21 mouse cellular contexts compared by ENCODE assay signal in genomic region chr4:80821945-80822344, GRCm38 (mm10). TPM values are rescaled to one million over a fixed set of nuclear protein-coding genes. Genes with fewer than 3 reads are reported as not detected.
"Had no signal": no experiment of that assay in that cellular context is flagged by ENCODE, and none has a peak within 500 bp of the region (broad histone marks: within the 10 kb centered on the region; RNA-seq: fewer than 3 reads in every experiment).

No protein-coding gene starts in this region.

- DNase-seq: retina, postnatal 1 day; right cerebral cortex, adult 18-20 months; right cerebral cortex, postnatal 14 days; right cerebral cortex, postnatal 25 days; right cerebral cortex, postnatal 4 days; spleen, adult 18-20 months; thymus, adult 18-20 months; thymus, adult 2 months; thymus, postnatal 14 days; thymus, postnatal 25 days; thymus, postnatal 36 days; thymus, postnatal 4 days had no signal

- H3K27me3 ChIP-seq: neural tube, embryonic 13.5 days; neural tube, embryonic 15.5 days; stomach, embryonic 15.5 days had no signal

- H3K9ac ChIP-seq: neural tube, embryonic 13.5 days; neural tube, embryonic 15.5 days; stomach, embryonic 15.5 days had no signal

- H3K4me1 ChIP-seq: neural tube, embryonic 13.5 days; neural tube, embryonic 15.5 days; stomach, embryonic 15.5 days had no signal

- H3K4me2 ChIP-seq: neural tube, embryonic 13.5 days; neural tube, embryonic 15.5 days; stomach, embryonic 15.5 days had no signal

- H3K4me3 ChIP-seq: neural tube, embryonic 13.5 days; neural tube, embryonic 15.5 days; stomach, embryonic 15.5 days had no signal

- H3K36me3 ChIP-seq: neural tube, embryonic 13.5 days; neural tube, embryonic 15.5 days; stomach, embryonic 15.5 days had no signal

- H3K9me3 ChIP-seq: neural tube, embryonic 13.5 days; neural tube, embryonic 15.5 days; stomach, embryonic 15.5 days had no signal

- H3K27ac ChIP-seq: neural tube, embryonic 13.5 days; neural tube, embryonic 15.5 days; stomach, embryonic 15.5 days; stomach, postnatal 0 days had no signal

RNA-seq across cellular contexts. Expression of gene Tyrp1, which starts 12.0 kb away (rescaled TPM):
- polyA plus RNA-seq: neural tube, embryonic 14.5 days; small intestine, adult 2 months; stomach, embryonic 14.5 days; stomach, embryonic 15.5 days; stomach, embryonic 16.5 days; stomach, postnatal 0 days; testis, adult 2 months had no signal
